ENCODE assay signal across 1 mouse cellular context in genomic region chr10:128743791-128744191, GRCm38 (mm10).
A peak's percentile ranks its signal among the peaks of the same experiment; 100 is the strongest.
TF ChIP-seq lines count a peak whose summit lies in the region.

No protein-coding gene starts in this region.

TF ChIP-seq in myocyte, 11 proteins besides CTCF, POLR2A, EP300 and RAD21:
- TF ChIP-seq MYOG (IDR thresholded peaks at IDR 0.05; ENCODE audit: control insufficient read depth in 1 of 3, insufficient read depth in 1 of 3, insufficient read length in 2 of 3, low read depth in 2 of 3) (peak in 1 of 3 experiments; percentile 76), MAX (IDR thresholded peaks at IDR 0.05; ENCODE audit: low read depth) (no peak), POLR2AphosphoS2 (IDR thresholded peaks at IDR 0.05; ENCODE audit: insufficient read length, low read depth) (peak; percentile 58), MYOD1 (IDR thresholded peaks at IDR 0.05; ENCODE audit: control insufficient read depth in 1 of 3, insufficient read length in 2 of 3, low read depth in 2 of 3) (peak in 1 of 3 experiments; percentile 33)
